Mouse (Mus musculus) layer of hippocampus, postnatal 25 days (tissue): ENCODE measurements around the gene Mrpl10. TPM values are rescaled to one million over a fixed set of nuclear protein-coding genes. Genes with fewer than 3 reads are reported as not detected.

Experiments
- DNase-seq, 2 experiments: peaks; one replicate each; pipeline ENCODE4 v3.0.0; 2022; ENCODE audit warnings: mixed read lengths in 2 of 2, low spot score in 1 of 2; ENCODE audit errors: extremely low spot score in 1 of 2
- microRNA-seq, 2 experiments: library from miRNA; unstranded; fragments of <30 nt; microRNA quantifications; one replicate each; pipeline ENCODE4 v1.2.0; 2021
- total RNA-seq, 2 experiments: library from RNA; stranded (reverse); gene quantifications; 2 replicates each; pipeline ENCODE4 v1.2.3; 2021

Mrpl10 gene
- total RNA-seq, 2 experiments from 2014 or later = 76.3 to 83.6 TPM

DNA sequence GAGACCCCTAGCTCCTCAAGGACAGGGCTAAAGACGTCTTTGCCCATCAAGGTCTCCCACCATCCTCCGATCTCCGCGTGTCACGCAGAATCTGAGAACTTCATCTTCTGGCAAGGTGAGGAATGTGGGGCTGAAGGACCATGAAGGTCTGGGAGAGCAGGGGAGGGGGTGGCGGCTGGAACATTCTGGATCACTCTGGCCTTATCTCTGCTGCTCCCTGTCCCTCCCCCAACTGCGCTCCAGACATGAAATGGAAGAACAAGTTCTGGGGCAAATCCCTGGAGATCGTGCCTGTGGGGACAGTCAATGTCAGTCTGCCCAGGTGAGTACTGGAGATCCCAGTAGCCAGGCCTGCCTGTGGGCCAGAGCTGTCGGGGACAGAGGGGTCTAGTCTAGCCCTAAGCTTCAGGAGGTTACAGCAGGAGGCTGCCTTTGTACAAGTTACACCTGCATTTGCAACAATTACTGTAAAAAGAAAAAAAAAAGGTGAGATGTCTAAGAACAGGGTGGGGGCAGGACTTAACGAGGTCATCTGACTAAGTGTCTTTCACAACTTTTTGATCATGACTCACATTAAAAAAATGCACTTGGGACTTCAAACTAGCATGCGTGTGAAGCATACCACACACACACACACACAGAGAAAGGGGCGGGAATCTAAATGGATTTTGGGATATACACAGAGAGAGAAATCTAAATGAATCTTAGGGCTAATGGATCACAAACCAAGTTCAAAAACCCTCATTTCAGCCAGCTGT, 24.4 kb downstream of the Mrpl10 start:
- DNase-seq = no peak

DNA sequence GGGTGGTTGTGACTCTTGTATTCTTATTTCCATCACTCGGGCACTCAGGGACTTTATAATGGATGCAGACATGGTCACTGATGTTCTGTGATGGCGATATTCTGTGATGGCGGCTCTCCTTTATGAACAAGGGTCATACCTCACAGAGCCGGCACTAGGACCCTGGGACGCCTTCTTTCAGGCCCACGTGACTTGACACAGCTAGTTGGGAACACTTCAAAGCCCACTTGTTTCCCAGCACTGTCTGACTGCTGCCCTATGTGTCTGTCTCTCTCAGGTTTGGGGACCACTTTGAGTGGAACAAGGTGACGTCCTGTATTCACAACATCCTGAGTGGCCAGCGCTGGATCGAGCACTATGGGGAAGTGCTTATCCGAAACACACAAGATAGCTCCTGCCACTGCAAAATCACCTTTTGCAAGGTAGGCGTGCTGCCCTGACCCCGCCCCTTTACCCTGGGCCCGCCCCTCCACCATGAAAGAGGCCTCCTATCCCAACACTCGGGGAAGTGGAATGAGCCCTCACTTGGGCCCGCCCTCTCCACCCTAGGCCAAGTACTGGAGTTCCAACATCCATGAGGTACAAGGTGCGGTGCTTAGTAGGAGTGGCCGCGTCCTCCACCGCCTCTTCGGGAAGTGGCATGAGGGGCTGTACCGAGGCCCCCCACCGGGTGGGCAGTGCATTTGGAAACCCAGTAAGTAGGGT, 25.4 kb downstream of the Mrpl10 start:
- DNase-seq = no peak

DNA sequence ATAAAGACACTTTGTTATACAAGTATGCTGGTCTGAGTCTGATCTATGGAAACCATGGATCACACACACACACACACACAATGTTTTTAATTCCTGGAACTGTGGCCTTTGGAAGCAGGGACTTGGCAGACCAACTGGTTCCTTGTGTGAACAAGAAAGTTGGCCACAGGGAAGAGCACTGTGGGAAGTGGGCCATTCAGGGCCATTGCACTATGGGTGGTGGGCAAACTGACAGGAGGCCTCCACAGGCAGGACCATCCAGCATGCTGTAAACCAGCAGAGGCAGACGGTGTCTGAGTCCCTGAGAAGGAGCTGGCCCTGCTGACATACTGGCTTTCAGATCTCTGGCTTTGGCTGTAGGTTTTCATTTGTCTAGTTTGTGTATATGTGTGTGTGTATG, 28.0 kb downstream of the Mrpl10 start:
- no peak for DNase-seq

DNA sequence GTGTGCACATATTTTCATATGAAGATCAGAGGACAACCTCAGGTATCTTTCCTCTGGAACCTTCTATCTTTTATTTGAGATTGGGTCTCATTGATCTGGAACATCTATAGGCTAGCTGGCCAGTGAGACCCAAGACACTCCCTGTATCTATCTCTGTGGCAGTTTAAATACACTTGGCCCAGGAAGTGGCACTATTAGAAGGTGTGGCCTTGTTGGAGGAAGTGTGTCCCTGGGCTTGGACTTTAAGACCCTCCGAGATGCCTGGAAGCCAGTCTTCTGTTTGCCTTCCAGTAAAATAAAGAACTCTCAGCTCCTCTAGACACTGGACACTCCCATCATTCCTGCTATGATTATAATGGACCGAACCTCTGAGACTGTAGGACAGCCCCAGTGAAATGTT, 28.4 kb downstream of the Mrpl10 start:
- DNase-seq = no peak

DNA sequence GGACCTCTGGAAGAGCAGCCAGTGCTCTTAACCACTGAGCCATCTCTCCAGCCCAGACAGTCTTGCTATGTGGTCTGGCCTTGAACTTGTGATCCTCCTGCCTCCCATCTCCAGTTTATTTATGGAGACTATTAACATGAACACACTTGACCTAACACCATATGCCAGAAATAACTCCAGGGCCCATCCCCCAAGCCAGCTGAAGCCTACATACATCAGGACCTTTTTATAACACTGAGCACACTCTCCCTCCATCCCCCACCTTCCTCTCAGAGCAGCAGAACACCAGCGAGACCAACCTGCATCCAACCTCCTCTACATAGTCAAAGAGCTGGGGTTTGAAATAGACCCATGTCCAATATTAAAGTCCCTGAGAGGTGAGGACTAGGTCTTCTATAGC, 29.8 kb downstream of the Mrpl10 start:
- DNase-seq = no peak

DNA sequence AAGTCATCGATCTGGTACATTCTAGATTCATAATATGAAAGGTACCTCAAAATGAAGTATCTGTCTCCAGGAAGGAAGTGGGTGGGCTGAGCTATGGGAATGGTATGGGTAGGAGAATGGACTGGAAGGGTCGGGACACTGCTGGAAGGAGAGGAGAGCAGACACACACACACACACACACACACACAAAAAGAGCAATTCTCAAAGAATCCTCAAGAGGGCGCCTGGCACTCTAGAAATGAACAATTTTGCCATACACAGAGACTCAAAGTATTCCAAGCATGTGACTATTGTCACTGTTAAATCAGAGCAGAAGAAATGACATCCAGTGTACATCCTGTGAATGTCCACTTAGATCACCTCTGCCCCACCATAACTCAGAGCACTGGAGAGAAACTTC, 31.2 kb downstream of the Mrpl10 start:
- DNase-seq = peak in 1 of 2 experiments; percentile 57

DNA sequence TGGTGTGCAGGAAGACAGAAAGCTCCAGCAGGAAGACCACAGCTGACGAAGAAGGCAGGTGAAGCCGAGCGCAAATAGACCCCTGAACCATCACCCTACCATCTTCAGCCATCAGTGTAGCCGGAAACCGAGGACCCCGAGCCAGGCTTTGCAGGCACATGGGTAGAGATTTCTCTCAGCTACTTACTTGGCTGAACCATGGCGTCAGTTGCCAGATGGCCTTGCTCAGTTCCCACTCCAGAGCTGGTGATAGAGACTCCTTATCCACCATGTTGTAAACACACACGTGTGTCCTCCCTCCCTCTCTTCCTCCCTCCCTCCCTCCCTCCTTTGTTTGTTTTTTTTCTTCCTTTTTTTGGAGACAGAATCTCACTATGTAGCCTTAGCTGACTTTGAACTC, 32.9 kb downstream of the Mrpl10 start:
- no peak for DNase-seq

DNA sequence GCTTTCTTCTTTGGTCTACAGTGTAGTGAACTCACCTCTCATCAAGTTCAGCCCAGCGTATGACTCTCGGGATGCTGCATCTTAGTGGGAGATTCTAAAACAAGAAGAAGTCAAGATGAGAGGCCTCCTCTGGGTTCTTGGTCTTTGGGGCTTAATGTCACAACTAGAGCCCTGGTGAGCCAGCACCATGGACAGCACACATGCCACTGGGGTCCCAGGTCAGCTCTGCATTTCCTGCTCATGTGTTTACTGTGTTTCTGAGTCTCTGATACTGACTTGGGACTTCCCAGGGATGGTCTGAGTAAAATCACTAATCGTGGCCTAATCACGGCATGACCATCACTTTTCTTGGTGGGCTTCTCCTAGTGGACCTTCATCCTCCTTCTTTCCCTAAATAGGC, 37.4 kb downstream of the Mrpl10 start:
- DNase-seq = no peak

DNA sequence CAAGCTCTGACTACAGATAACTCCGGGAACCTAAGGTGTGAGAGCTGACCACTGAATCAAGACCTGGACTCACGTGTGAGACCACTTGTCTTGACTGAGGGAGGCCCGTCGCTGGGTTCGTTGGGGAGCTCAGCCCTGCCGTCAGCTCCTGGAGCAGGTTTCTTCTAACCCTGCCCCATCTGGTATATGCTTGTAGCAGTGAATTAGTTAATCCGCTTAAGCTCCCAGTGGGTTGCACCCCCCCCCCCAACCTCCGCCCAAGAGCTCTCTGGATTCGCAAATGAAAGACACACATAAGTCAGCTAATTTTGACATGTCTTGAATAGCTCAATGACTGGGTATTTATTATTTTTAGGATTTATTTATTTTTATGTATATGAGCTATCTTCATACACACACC, 38.9 kb downstream of the Mrpl10 start:
- no peak for DNase-seq

DNA sequence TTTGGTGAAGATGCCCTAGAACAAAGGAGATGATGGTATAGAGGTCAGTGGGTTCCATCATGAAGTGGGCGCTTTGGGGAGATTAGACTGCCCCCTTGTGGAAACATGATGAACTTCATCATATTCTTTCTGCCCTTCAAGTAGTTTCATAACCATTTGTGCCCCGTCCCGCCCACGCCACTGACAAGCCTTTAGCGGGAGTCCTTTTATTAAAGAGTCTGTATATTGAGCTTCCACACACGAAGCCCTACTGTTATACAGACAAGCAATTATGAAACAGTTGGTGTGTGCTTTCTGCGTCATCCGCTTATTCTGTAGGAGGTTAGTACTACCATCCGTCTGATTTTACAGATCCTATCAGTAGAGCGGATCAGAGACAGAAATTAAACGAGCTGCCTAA, 41.6 kb downstream of the Mrpl10 start:
- peak in 1 of 2 experiments; percentile 51 for DNase-seq

DNA sequence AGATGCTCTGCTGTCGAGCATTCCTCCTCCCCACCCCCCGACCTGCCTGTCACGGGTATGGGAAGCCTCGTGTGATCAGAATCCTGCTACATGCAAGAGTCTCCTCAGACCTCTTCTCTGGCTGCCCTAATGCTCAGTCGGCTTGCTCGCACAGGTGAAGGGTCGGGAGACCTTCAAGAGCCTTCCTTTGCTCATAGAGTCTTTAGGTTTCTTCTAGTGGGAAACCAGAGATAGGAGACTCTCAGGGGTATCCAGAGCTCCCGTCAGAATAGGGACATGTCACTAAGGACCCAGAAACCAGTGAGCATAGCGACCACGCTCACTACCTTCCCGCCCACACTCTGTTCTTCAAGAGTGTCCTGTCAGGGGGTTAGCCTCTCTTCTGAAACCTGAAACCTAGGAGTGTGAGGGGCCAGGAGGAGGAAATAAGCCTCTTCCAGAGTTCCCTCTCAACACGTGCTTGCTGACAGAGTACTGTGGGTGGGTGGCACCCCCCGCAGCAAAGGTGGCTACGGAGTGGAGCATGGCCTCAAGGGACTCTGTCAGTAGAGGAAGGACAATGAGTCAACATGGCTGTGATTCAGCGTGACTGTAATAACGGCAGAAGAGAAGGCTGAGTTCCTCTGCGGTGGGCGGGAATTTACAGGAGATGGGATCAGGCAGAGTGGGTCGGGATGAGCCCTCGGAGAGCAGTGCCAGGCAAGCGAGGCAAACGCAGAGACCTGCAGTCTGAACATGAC, 42.2 kb downstream of the Mrpl10 start:
- no peak for DNase-seq

DNA sequence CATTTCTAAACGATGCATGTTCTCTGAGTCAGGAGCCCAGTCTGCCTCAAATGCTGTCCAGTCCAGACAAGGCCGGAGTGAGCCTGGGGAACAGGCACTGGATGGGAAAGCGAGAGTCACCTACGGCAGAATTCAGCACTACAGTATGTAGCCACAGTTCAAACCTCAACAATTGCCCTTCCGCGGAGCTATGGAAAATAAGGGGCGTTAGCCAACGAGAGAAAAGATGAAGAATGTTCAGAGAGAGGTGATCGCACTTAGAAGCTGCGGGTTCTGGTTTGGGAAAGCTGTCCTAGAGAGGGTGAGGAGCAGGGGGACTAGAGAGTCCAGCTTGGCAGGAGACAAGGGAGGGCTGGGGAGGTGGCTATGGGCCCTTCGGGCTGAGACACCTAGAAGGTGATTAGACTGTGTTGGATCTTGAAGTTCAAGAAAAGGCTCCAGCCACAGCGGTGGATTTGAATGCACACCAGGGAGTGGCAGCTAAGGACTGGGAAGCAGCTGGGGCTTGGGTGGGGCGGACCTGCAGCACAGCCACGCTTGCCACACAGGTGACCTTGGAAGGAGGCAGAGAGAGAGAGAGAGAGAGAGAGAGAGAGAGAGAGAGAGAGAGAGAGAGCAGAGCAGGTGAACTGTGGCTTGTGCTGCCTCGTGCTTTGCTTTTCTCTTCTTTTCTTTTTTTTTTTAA, 43.6 kb downstream of the Mrpl10 start:
- DNase-seq = no peak

DNA sequence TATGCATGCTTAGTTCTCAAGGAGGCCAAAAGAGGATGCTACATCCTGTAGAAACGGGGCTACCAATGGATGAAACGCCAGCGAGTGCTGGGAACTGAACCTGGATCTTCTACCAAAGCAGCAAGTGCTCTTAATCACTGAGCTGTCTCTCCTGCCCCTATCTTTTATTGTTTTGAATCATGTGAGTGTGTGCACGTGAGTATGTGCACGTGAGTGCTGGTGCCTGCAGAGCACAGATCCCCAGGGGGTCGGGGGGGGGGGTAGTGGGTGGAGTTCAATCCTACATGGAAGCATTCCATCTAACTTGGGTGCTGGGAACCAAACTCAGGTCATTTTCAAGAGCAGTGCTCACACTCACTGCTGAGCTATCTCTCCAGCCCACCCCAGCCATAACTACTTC, 45.0 kb downstream of the Mrpl10 start:
- no peak for DNase-seq

DNA sequence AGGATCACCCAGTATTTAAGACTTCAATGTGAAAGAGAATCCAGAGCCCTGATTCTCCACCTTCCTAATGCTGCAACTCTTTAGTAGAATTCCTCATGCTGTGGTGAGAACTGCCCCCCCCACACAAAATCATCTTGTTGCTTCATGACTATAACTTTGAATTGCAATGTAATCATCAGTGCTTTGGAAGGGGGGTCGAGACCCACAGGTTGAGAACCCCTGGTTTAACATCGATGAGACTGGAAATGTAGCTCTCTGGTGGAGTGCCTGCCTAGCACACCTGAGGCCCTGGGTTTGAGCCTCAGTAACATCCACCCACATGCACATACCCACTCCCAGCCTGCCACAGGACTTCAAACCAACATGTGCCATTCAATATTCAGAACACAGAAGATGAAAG, 53.2 kb downstream of the Mrpl10 start:
- DNase-seq = no peak

DNA sequence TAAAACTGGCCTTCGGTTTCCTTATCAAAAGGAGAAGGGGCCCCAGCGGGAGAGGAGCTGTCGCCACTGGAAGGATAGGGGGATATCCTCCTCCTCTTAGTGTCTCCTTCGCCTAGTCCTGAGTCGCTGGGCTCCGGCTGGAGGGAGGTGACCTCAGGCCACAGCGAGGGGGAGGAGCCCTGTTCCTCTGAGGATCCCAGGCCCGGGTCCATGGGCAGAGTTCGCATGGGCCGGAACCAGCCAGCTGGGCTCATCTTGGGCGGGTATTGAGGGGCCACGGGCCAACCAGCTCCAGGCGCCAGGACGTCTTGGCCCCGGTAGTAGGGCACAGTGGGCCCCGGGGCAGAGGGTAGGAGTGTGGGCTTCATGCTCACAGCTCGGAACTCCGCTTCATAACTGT, 57.4 kb downstream of the Mrpl10 start:
- DNase-seq = no peak

Small RNAs within 50 kb of the gene (microRNA-seq; reads per million reads assigned to microRNA genes)
- gene Mir8103 = 0.92 to 1.00 reads per million in 2 experiments

Other genes starting within 250 kb of the Mrpl10 start
- 100 to 1,000 TPM; 215 to 234 TPM for gene Nfe2l1, start 211.6 kb upstream of the Mrpl10 start, total RNA-seq
- 1 to 10 TPM; 6.5 to 6.8 TPM for gene Copz2, start 191.7 kb upstream of the Mrpl10 start, total RNA-seq
- gene Cdk5rap3, start 125.1 kb upstream of the Mrpl10 start, total RNA-seq = 10 to 100 TPM; 35.8 to 37.2 TPM
- not detected for gene Prr15l, start 113.5 kb upstream of the Mrpl10 start, total RNA-seq
- 10 to 100 TPM; 35.1 to 37.9 TPM for gene Pnpo, start 97.6 kb upstream of the Mrpl10 start, total RNA-seq
- gene Sp2, start 58.6 kb upstream of the Mrpl10 start, total RNA-seq = 10 to 100 TPM; 12.8 to 15.0 TPM
- gene Sp6, start 28.2 kb upstream of the Mrpl10 start, total RNA-seq = 1 to 10 TPM in 1 of 2 experiments, under 1 TPM in 1; 0.86 to 1.8 TPM
- 1 to 10 TPM; 4.0 to 4.2 TPM for gene Scrn2, start 11.6 kb upstream of the Mrpl10 start, total RNA-seq
- gene Lrrc46, start 153 bp upstream of the Mrpl10 start, total RNA-seq = 1 to 10 TPM in 1 of 2 experiments, under 1 TPM in 1; 0.74 to 1.0 TPM
- gene Osbpl7, start 9.1 kb downstream of the Mrpl10 start, total RNA-seq = 10 to 100 TPM; 15.8 to 16.5 TPM
- gene Tbx21, start 73.8 kb downstream of the Mrpl10 start, total RNA-seq = under 1 TPM in 1 of 2 experiments, not detected in 1; 0.10 TPM
- 10 to 100 TPM; 75.8 to 82.0 TPM for gene Tbkbp1, start 109.9 kb downstream of the Mrpl10 start, total RNA-seq
- 100 to 1,000 TPM; 123 to 130 TPM for gene Kpnb1, start 146.3 kb downstream of the Mrpl10 start, total RNA-seq
- gene Npepps, start 239.1 kb downstream of the Mrpl10 start, total RNA-seq = 100 to 1,000 TPM; 130 to 144 TPM